Mouse (Mus musculus) mammary gland, adult 2 months (tissue): ENCODE measurements around the gene Itgb1. TPM values are rescaled to one million over a fixed set of nuclear protein-coding genes. Genes with fewer than 3 reads are reported as not detected.

Experiments used
- polyA plus RNA-seq: library from polyadenylated mRNA; depleted of rRNA; stranded (reverse); fragments of >200 nt; gene quantifications from 2 replicates; pipeline ENCODE4 v1.2.3, GENCODE M21; 2012; ENCODE audit warnings: low replicate concordance; rRNA removed

Gene Itgb1
- polyA plus RNA-seq: 27.1 and 59.0 TPM in 2 replicates

DNA sequence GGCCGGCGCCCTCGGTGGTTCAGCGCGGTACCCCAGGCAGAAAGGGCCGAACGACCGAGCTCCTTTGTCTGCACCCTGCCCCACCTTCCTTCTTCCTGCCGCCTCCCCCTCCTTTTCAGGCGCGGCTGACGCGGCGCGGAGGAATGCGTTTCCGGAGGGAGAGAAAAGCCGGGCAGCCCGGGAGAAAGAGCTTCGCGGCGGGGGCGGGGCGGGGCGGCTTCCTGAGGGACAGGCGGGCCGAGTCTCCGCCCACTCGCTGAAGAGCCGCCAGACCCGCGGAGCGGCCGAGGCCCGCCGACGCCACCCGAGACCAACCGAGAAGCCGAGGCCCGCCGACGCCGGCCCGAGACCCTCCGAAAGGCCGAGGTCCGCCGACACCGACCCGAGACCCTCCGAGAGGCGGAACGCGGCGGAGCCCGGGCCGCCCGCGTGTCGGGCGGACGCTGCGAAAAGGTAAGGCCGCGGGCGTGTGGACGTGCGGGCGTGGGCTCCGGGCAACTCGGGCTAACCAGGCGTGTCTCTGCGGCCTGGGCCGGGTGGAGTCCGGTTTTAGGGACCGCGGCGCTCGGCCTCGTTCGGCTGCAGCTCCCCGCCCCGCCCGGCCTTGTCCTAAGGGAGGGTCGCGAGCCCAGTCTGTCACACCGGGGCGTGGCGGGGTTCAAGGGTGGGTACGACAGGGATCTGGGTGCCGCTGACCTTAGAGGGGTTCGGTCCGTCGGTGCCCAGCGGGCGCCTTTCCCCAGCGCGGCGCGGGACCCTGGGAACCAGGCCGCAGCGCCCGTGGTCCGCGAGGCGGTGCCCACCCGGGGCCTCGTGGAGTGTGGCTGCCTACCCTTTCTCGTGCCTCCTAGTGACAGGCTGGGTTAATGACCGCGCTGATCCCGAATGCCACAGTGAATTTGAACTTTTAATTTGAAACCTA is at the start of gene Itgb1:
Gene Itgb1 (plus strand): TSS at position 148 of the 922 bp plus-strand sequence.

Other genes with a start within 250 kb of the Itgb1 start
- not detected in 2 replicates for gene Gm3952, start 113.0 kb downstream of the Itgb1 start, polyA plus RNA-seq